Mouse (Mus musculus) ovary, adult 18-20 months (tissue): ENCODE measurements around the gene Syn3.

Experiments used
- DNase-seq: peaks from one replicate; pipeline ENCODE4 v3.0.0; 2022; ENCODE audit warnings: low spot score, mixed read lengths

The Syn3 gene

DNA sequence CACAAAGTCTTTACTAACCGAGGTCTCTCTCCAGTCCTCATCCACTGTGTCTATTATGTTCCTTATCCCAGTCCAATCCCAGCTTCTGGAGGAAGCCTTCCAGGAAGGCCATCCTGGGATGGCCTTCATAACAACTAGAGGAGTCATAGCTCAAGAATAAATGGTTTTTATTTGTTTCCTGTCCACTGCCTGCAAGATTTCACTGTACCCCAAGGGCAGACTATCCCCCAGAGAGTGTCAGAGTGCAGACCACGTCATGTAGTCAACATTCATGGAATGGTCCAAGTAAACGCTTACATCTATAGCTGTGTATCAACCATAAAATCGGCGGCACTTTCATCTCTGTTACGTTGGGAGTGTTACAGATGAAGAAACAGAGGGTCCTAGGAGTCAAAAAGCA lies 295.5 kb downstream of the Syn3 start:
- no peak for DNase-seq

DNA sequence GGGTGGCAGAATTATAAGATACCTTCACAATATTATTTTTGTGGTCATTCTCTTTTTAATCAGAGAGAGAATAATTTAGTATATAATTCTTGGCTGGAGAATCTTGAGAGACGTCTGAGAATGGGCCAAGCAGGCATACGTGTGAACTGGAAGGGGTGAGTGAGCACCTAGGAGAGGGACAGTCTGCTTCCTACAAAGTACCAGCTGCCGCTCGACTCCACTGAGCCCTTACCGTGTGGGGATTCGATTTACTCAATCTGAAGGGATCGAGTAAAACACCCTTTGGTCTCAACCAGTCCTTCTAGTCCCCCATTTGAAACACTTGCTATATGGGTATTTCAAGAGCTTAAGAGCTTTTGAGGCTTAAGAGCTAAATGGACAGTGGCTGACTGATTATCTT lies 296.9 kb downstream of the Syn3 start:
- DNase-seq, result no peak

DNA sequence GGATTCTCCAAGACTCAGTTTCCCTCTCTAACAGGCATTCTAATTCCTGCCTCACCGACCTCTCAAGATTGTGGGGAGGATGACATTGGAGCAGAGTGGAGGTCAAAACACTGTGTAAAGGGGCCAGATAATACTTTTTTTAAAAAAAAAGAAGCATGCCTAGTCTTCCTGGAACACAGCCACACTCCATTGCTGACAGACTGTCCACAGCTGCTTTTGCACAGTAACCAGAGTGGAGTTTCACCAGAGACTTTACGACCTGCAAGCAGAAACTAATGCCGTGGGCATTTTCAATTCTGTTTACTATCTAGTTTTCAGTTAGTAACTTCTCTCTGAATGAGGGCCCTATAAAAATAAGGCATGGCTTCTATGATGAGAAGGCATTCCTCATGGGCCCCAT lies 297.7 kb downstream of the Syn3 start:
- no peak for DNase-seq

DNA sequence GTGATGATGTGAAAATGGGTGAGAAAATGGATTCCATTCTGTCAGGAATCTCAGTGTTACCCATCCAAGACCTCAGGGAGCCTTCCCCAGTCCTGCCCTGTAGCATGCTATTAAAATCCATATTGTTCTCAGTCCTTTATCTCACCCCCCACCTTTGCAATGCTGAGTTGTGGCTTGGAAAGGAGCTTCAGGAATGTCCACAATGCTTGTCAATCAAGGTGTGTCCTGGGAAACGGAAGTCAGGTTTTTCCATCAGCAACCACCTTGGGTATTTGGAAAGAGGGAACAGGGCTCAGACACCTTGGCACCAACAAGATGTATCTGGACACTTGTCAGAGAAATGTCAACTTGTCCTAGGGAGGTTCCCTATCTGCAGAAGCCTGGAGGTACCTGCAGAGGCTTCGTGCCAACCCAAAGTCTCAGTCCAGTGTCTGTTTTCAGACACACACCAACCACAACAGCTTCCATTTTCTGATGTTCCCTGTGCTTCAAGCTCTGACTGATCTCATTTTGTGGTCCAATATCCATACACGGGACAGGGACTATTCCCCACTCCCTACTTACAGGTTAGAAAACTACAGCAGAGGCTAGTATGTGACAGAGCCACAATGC lies 302.2 kb downstream of the Syn3 start:
- no peak for DNase-seq

DNA sequence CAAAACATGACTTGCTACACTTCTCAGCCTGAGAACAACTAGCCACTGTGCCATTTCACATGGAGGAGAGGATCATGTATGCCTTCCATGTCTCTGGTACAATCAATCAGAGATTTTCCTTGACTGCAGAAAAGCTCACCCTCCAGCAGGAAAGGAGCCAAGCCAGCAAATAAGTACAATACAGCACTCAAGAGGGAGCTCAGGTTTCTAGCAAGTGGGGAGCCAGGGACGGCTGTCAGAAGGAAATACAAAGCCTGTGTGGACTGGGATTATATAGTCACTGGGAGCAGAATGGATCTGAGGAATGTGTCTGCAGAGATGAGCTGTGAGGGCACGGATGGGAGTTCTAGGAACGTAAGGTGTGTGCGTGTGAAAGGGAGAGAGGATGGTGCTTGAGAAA lies 304.0 kb downstream of the Syn3 start:
- DNase-seq, result no peak

DNA sequence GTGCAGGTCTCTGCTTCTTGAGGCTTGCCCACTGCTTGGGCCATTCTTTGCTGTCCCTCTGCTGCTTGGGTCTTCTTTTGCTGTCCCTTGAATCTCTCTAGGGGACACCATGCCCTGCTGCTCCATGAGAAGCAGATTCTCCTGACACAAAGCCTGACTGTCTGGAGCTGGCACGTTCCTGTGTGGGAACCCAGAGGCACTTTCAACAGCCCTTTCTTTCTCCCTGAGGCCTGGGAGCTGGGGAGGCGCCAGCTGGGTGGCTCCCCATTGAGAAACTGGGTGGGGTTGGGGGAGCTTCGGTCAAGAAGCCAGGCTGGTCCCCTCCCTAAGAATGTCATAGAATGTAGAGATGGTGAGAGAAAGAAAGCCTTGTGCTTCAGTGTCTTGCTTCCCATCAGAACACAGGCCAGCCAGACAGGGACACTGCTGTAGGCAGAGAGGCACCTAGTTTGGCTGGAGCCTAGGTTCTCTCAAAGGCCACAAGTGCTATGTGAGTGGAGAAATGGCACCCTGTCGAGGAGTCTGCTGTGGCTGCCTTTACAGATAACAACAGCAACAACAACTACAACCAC lies 304.7 kb downstream of the Syn3 start:
- DNase-seq, result no peak

DNA sequence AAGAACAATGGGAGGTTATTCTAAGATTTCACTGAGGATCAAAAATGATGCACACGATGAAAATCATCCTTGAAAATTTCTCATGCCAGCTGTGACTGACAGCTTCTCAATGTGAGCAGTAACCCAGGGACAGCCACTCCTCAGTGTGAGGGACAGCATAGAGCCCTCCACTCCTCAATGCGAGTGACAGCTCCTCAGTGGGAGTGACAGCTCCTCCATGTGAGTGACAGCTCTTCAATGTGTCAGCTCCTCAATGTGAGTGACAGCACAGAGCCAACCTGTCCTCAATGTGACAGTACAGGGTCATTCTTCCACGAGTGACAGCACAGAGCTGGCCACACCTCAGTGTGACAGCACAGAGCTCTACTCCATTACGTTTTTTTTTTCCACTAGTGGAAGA lies 310.1 kb downstream of the Syn3 start:
- no peak for DNase-seq

DNA sequence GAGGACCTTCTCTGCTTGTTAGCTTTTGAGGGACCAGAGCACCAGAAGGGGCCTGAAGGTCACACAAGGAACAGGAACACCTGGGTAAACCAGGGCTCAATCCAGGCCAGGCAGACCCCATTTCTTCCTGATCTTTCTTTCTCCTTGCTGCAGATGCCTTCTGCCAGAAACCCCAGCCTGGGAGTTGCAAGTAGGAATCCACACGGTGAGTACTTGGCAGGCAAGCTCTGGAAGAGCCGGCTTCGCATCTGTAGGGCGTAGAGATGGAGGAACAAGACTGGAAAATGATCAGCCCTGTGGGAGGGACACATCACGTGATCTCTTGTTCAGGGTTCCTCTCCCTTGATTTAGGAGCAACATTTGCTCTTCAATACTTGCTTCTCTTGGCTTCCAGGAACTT lies 310.8 kb downstream of the Syn3 start:
- no peak for DNase-seq

DNA sequence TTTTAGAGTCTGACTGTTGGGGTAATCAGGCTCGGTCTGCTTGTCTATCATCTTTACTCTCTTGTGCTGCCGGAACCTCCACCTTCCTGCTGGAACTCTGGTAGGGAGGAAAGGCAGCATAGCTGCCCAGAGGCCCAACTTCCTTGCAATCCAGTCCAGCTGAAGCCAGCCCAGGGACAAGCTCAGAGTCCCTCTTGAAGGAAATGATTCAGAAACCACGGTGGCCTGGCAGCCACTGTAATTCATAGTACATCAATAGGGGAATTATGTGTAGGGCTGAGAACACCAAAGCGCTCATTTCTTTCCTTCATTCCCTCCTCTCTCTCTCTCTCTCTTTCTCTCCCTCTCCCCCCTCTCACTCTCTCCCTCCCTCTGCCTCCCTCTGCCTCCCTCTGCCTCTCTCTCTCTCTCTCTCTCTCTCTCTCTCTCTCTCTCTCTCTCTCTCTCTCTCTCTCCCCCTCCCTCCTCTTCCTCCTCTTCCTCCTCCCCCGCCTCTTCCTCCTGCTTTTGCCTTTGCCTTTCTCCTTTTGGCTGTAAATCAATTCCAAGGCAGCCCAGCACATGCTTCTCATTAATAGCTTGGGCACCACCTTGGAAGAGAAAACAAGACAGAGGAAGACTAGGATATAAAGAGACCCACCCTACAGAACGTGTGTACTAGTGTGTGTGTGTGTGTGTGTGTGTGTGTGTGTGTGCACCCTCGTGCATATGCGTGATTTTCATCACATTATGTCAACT lies 315.4 kb downstream of the Syn3 start:
- no peak for DNase-seq

DNA sequence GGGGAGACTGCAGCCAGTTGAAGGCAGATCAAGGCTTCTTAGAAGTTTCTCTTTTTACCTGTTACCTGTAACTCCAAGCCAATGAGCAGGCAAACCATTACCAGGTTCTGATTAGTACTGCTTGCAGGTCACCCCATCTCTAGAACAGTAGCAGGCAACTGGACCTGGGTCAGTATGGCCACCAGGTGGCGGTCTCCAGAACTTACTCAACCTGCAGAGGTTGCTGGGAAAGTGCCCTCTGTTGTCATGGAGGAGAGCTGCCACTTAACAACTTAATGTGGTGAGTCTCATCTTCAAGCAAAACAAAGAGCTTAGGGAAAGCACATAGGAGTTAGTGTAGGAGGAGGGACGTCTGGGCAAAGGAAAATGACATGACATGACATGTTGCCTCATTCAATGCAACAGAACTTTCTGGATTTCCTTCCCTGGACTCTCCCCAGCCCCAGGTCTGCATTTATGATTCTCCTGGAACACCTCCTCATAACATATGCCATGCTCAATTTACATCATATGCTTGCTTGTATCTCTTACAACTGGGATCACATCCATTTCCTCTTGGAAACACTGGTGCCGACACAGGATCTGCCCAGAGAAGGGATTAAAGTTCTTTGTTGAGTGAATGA lies 316.4 kb downstream of the Syn3 start:
- peak; percentile 35 for DNase-seq

DNA sequence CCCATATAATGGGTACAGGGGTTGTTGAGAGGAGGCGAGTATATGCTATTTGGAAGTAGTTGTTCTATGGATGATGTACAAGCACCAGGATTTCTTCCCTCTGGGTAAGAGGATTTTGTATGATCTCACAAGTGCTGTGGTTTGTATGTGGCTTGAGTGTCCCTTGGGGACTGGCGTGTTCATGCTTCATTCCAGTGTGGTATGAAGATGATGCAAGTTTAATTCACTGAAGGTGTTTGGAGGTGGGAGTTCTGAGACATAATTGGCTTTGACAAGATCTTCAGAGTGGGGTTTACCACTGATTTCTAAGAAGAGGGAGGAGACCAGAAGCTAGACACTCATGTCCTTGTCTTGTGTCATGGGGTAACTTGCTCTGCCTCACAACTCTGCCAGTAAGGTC lies 322.3 kb downstream of the Syn3 start:
- DNase-seq, result no peak

DNA sequence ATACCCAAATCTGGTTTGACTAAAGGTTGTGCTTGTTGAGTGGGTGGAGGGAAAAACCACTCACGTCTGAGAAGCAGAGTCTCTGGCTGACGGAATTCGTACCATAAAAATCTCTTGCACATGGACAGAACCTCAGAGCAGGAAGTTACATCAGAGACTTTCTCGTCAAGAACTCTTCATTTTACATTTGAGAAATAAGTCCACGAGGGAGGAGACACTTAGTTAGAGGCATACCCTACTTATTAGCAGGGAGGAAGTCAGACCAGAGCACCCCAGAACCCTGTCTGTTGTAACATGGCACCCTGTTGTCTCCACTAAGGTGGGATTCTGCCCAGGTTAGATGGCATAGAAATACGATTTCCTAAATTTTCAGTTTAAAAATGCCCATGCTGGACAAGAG lies 324.7 kb downstream of the Syn3 start:
- no peak for DNase-seq

DNA sequence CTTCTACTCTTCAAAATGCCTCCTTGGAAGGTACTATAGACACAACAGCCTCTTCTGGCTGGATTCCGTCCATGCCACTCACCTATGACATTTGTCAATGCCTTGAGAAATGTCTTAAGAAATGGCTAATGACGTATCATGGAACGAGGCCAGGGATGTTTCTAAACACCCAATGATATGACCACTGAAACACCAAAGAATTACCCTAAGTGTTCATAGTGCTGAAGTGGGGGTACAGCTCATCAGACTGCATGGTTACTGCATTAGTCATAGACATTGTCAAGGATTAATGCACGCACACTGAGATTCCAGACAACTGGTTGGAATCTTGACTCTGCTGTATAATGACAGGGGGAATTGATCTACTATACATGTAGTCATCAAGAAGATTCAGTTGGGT lies 325.4 kb downstream of the Syn3 start:
- DNase-seq, result no peak

DNA sequence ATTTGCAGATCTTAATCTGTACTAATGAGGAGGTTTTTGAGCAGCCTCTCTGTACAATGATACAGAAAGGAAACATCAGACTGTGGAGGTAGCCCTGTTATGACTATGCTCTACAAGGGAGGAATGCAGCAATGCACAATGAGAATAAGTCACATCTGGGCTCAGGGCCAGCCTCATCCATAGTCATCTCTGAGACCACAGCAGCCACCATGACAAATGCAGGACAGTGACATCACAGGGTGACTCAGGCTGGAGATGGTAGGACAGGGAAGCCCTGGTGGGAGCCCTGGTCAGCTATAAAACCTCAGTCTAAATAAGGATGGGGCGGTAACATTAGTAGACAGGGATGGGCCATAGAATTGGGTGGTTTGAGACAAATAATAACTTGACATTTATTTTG lies 327.4 kb downstream of the Syn3 start:
- no peak for DNase-seq

DNA sequence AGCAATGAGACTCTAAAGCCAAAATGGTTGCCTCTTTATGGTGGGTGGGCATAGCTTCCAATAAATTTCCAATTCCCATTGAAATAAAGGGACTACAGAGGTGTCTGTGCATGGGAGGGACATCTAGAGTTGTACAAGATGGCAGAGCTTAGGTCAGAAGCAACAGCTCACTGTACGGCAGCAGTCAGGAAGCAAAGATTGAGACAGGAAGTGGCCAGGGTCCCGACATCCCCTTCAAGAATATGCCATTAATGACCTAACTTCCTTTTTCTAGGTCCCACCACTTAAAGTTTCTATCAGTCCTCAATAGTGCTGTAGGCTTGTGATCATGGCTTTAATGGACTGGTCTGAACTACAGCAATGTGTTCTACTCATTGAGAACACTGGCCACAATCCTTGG lies 330.6 kb downstream of the Syn3 start:
- no peak for DNase-seq

DNA sequence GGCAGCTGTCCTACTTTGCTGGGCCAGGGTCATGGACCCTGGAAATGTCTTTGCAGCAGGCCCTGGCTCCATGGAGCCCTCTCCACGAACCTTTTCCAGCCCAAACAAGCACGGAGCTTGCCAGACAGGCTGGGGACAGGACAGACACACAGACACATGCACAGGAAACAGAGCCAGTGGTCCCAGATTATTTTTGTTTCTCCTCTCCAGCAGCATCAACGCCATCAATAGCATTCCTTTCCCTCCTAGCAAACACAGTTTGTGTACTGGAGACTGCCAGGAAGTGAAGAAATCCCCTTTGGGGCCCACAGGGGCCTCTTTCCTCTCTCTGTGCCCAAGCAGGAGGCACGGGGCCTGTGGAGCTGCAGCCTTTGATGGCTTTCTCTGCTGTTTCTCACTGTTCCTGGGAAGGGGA lies 331.8 kb downstream of the Syn3 start:
- no peak for DNase-seq

DNA sequence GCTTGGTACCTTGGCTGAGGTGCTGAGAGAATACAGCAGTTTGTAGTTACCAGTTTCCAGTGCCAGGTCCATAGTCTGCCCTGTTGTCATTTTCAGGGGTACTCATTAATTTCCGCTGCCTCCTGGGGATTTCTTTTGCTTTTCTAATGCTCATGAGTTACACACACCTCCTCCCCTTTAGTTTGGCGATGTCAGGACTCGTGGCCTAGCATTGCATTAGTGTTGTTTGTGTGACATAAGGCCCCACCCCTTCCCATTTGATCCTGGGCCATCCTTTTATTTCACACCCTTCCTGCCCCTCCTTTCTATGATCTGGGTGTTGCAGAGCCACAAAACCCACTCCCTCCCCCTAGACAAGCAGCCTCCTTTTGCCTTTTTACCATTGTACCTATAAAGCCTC lies 334.6 kb downstream of the Syn3 start:
- DNase-seq, result no peak

DNA sequence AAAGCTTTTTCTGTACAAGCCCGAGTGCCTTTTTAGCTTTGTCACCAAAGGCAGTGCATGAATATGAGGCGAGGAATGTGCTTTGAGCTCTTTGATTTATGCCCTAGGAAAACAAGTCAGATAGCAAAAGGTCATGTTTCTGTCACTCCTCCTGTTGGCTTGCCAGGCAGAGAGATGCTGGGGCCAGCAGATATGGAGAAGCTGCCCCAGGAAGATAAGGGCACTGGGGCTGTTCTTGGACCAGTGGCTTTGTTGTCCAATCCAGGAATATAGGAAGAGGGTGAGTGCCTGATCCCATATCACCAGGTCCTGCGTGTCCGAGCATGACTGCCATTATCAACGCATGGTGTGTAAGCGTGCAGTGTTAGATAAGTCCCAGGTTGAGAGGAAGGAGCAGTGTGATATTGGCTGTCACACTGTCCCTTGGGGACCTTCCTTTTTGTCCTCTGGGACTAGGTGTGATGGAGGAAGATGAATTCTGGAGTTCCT lies 336.9 kb downstream of the Syn3 start:
- DNase-seq, result no peak

DNA sequence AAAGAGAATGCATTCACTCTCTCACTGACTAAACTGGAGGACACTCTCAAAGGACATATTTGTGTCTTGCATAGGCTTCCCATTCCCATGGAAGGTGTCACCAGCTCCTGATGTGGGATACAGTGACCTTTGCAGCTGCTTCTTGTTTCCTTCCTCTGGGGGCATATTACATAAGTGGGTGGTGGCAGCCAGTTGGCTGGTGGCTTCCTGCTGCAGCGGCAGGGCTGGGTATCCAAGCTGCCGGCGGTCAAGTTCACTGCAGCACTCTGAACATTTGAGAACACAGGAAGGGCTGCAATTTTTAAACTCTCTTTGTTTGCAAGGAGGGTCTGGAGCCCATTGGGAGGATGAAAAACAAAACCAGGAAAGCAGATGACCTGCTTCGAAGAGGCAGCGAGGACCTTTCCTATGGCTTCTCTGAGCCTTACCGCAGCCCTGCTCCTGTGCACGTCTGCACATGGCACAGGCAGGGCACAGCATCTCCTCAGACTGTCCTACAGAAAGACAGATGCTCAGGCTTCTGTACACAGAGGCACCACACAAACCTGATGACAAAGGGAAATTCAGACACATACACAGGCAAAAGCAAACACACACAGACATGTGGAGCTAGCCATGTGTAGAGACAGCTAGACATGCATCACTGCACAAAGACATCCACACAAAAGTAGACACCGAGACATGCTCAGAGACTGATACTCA lies 340.3 kb downstream of the Syn3 start:
- DNase-seq, result no peak

DNA sequence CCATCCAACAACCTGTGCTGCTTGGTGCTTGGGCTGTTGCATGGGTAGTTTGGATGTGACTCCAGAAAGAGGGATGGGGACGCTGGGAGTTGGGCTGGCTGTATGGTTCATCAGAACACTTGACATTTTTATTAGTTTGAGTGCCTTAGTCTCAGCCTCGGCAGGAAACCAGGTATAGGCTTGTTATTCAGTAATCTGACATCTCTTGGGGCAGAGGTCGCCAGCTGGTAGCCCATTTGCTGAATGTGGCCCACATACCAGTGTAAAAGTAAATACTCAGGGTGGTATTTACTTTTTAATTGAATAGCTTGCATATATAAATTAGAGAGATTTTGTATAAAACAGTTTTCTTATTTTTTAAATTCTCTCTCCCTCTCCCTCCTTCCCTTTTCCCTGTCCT lies 343.4 kb downstream of the Syn3 start:
- no peak for DNase-seq

DNA sequence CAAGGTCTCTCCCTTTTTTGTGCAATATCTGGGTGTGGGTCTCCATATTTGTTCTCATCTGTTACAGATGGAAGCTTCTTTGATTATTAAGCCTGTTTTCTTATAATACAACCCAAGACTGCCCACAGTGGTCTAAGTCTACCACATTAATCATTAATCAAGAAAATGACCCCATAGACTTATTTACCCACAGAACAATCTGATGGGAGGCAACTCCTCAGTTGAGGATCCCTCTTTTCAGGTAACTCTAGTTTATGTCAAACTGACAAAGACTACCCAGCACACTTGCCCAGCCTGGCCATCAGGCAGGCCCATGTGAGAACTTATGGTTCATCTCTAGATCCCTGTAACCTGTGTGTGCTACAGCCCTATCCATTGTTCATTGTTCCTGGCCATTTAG lies 345.5 kb downstream of the Syn3 start:
- DNase-seq, result no peak

DNA sequence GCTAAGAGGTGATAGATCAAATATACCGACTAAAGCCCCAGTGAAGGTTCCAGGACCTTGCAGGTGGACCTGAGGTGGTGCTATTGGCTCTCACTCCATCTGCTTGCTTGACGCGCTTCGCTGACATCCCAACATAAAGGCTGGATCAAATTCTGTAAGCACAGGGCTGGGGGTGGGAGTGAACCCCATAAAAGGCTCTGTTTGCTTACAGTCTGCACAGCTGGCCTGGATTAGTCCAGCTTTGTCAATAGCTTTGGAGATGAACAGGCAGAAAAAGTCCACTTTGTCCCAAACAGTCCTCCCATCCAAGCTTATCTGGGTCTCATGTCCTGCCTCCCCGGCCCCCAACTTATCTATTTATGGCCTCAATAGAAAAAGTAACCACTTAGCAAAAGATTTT lies 347.3 kb downstream of the Syn3 start:
- no peak for DNase-seq

DNA sequence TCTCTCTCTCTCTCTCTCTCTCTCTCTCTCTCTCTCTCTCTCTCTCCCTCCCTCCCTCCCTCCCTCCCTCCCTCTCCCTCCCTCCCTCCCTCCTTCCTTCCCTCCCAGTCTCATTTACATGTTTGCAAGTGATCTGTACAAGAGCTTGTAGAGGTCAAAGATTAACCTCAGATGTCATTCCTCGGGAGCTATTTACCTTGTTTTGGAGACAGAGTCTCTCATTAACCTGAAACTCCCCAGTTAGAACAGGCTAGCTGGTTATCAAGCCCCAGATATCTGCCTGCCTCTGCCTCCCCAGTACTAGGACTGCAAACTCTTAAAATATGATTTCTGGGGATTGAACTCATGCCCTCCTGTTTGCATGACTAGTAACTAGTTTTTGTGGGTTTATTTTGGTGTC lies 348.6 kb downstream of the Syn3 start:
- DNase-seq, result no peak
